Comparison of ENCODE assay signal across 8 mouse cellular contexts in genomic region chr13:58128396-58128767, GRCm38 (mm10). TPM values are rescaled to one million over a fixed set of nuclear protein-coding genes. Genes with fewer than 3 reads are reported as not detected.
DNase-seq lines count a peak whose midpoint lies in the region; ATAC-seq lines count a peak whose summit lies in the region.

Hnrnpa0 (minus strand) TSS chr13:58128556.

- peak; percentile 95 for ATAC-seq in forebrain, embryonic 11.5 days (replicated peaks; ENCODE audit: low FRiP score)
- peak; percentile 93 for ATAC-seq in heart, embryonic 15.5 days (replicated peaks; ENCODE audit: insufficient number of reproducible peaks, insufficient read depth, low FRiP score, low read depth)
- peak; percentile 87 for ATAC-seq in liver, embryonic 13.5 days (ENCODE audit: low read depth)
- ATAC-seq in stomach, embryonic 14.5 days (ENCODE audit: insufficient number of reproducible peaks, insufficient read depth, low FRiP score, low read depth), result peak; percentile 93

- no peaks in the 10 kb centered on the region for H3K9me3 ChIP-seq in forebrain, embryonic 11.5 days (ENCODE audit: control insufficient read depth, low read length)
- no peaks in the 10 kb centered on the region for H3K9me3 ChIP-seq in heart, embryonic 15.5 days (replicated peaks)
- no peaks in the 10 kb centered on the region for H3K9me3 ChIP-seq in liver, embryonic 13.5 days (replicated peaks)
- no peaks in the 10 kb centered on the region for H3K9me3 ChIP-seq in stomach, embryonic 14.5 days (ENCODE audit: control insufficient read depth, low read depth, low read length)

- 1% methylated on average over 20 of the region's 62 CpGs for WGBS in forebrain, embryonic 11.5 days
- 2% methylated on average over 47 of the region's 62 CpGs for WGBS in heart, embryonic 15.5 days
- WGBS in liver, embryonic 13.5 days (ENCODE audit: insufficient replicate concordance), result under 1% methylated on average over 47 of the region's 62 CpGs
- WGBS in stomach, embryonic 14.5 days, result 0% methylated on average over 27 of the region's 62 CpGs

- H3K27me3 ChIP-seq in forebrain, embryonic 11.5 days (ENCODE audit: control insufficient read depth, insufficient read depth, low read length), result no peaks in the 10 kb centered on the region
- no peaks in the 10 kb centered on the region for H3K27me3 ChIP-seq in heart, embryonic 15.5 days
- no peaks in the 10 kb centered on the region for H3K27me3 ChIP-seq in liver, embryonic 13.5 days
- no peaks in the 10 kb centered on the region for H3K27me3 ChIP-seq in stomach, embryonic 14.5 days (ENCODE audit: control insufficient read depth, insufficient read depth, low read length)

- peaks cover 4% of the 10 kb centered on the region; the same call in 1 of the 2 replicates for H3K4me1 ChIP-seq in forebrain, embryonic 11.5 days (replicated peaks; ENCODE audit: control insufficient read depth, insufficient read depth, low read length)
- peaks cover 29% of the 10 kb centered on the region for H3K4me1 ChIP-seq in heart, embryonic 15.5 days (replicated peaks)
- H3K4me1 ChIP-seq in liver, embryonic 13.5 days (replicated peaks), result peaks cover 39% of the 10 kb centered on the region
- H3K4me1 ChIP-seq in stomach, embryonic 14.5 days (ENCODE audit: control insufficient read depth, insufficient read depth, low read length), result peaks cover 31% of the 10 kb centered on the region; the same call in 1 of the 2 replicates

- peak within 1 kb of the TSS; percentile 99 for H3K4me3 ChIP-seq in forebrain, embryonic 11.5 days (ENCODE audit: low read depth, low read length)
- peak within 1 kb of the TSS; percentile 92 for H3K4me3 ChIP-seq in heart, embryonic 15.5 days
- H3K4me3 ChIP-seq in liver, embryonic 13.5 days (replicated peaks), result peak within 1 kb of the TSS; percentile 97
- peak within 1 kb of the TSS; percentile 97 for H3K4me3 ChIP-seq in stomach, embryonic 14.5 days (ENCODE audit: low read depth, low read length)

- H3K4me2 ChIP-seq in forebrain, embryonic 11.5 days (ENCODE audit: low read depth, low read length, severe bottlenecking), result peak within 1 kb of the TSS; percentile 74
- peak within 1 kb of the TSS; percentile 69 for H3K4me2 ChIP-seq in heart, embryonic 15.5 days
- peak within 1 kb of the TSS; percentile 83 for H3K4me2 ChIP-seq in liver, embryonic 13.5 days
- peak within 1 kb of the TSS; percentile 64 for H3K4me2 ChIP-seq in stomach, embryonic 14.5 days (replicated peaks; ENCODE audit: low read depth, low read length)

- peak within 1 kb of the TSS; percentile 98 for H3K27ac ChIP-seq in forebrain, embryonic 11.5 days (ENCODE audit: low read depth, low read length)
- H3K27ac ChIP-seq in heart, embryonic 15.5 days, result peak within 1 kb of the TSS; percentile 95
- peak within 1 kb of the TSS; percentile 96 for H3K27ac ChIP-seq in liver, embryonic 13.5 days
- peak within 1 kb of the TSS; percentile 99 for H3K27ac ChIP-seq in stomach, embryonic 14.5 days (ENCODE audit: low read length)

- H3K9ac ChIP-seq in forebrain, embryonic 11.5 days (ENCODE audit: low read length), result peak within 1 kb of the TSS; percentile 100
- H3K9ac ChIP-seq in heart, embryonic 15.5 days, result peak within 1 kb of the TSS; percentile 98
- peak within 1 kb of the TSS; percentile 99 for H3K9ac ChIP-seq in liver, embryonic 13.5 days
- peak within 1 kb of the TSS; percentile 100 for H3K9ac ChIP-seq in stomach, embryonic 14.5 days (replicated peaks; ENCODE audit: low read depth, low read length)

- peak; percentile 92 to 93 for DNase-seq in CD8-positive naive resting alpha-beta T cell, adult 2 months (ENCODE audit: low read depth in 2 of 2, low spot score in 2 of 2)
- DNase-seq in c-Kit-positive CD71-negative TER-119-negative erythroid progenitor cells, embryonic 14.5 days (ENCODE audit: low read depth), result peak; percentile 88
- DNase-seq in forebrain, embryonic 11.5 days (ENCODE audit: low spot score), result peak; percentile 99
- peak; percentile 94 to 97 for DNase-seq in kidney, postnatal 25 days
- DNase-seq in liver, embryonic 13.5 days, result peak; percentile 88
- DNase-seq in natural killer cell, adult 2 months (ENCODE audit: low spot score in 2 of 2), result peak; percentile 94 to 95

- no peaks in the 10 kb centered on the region; the same call in 1 of the 2 replicates for H3K36me3 ChIP-seq in forebrain, embryonic 11.5 days (ENCODE audit: control insufficient read depth, insufficient read depth, low read length)
- no peaks in the 10 kb centered on the region for H3K36me3 ChIP-seq in heart, embryonic 15.5 days
- peaks cover 20% of the 10 kb centered on the region for H3K36me3 ChIP-seq in liver, embryonic 13.5 days
- H3K36me3 ChIP-seq in stomach, embryonic 14.5 days (ENCODE audit: control insufficient read depth, insufficient read depth, low read length), result peaks cover 9% of the 10 kb centered on the region; the same call in 1 of the 2 replicates

RNA-seq across cellular contexts. Expression of gene Hnrnpa0, which starts in this region (rescaled TPM):
- polyA plus RNA-seq in forebrain, embryonic 11.5 days (2014; fragmentation: Nextera tagmentation; extraction: Ambion mirVana), result 50.5 and 51.2 TPM in 2 replicates
- polyA plus RNA-seq in heart, embryonic 15.5 days (2015; fragmentation: Nextera tagmentation; extraction: Ambion mirVana), result 15.9 and 21.0 TPM in 2 replicates
- 12.5 and 15.3 TPM in 2 replicates for polyA plus RNA-seq in liver, embryonic 13.5 days (2015; fragmentation: Nextera tagmentation; extraction: Ambion mirVana)
- 51.2 and 53.1 TPM in 2 replicates for polyA plus RNA-seq in stomach, embryonic 14.5 days (2014; fragmentation: Nextera tagmentation; extraction: Ambion mirVana)

Comparison
In these comparisons a context has a peak if more than half of its experiments do, and no peak if none do; other contexts are left out.
1. Peak in every context shown above with its lines: DNase-seq, ATAC-seq, H3K4me3 ChIP-seq and H3K27ac ChIP-seq.